Mouse (Mus musculus) large intestine, adult 2 months (tissue): ENCODE results near the gene Olfr315. TPM values are rescaled to one million over a fixed set of nuclear protein-coding genes. Genes with fewer than 3 reads are reported as not detected.
"Not testable (repeated sequence)": the region's sequence is repeated elsewhere in the genome, so short reads cannot be mapped to it uniquely, and the experiment has no call there.

Experiments used
- DNase-seq: peaks from one replicate; pipeline ENCODE4 v3.0.0-alpha.2; 2012; ENCODE audit warnings: low read depth, low spot score
- WGBS: fragments of 180-500 bp; shearing (Covaris S2); methylation state at CpG from one replicate; pipeline ENCODE4 v1.1.7; 2018; 5-methylcytosine and 5-hydroxymethylcytosine counted together
- polyA plus RNA-seq: library from polyadenylated mRNA; depleted of rRNA; stranded (reverse); fragments of >200 nt; gene quantifications from 2 replicates; pipeline ENCODE4 v1.2.3, GENCODE M21; 2012; rRNA removed

Gene Olfr315
- polyA plus RNA-seq, 1 experiment: not detected

- 10% methylated on average over 1 of the region's 1 CpGs for WGBS
- DNase-seq: no peak
These were observed 39.0 kb downstream of the Olfr315 start for GRCm38 (mm10) chr11:58812001-58812400.

GRCm38 (mm10) chr11:58814700-58815099 is 41.7 kb downstream of the Olfr315 start, which contains the start of gene Olfr313:
TSS of gene Olfr313 (plus strand) at chr11:58815000.
- WGBS: 40% methylated on average over 1 of the region's 1 CpGs
- DNase-seq: not testable (repeated sequence)

- no peak for DNase-seq
- 70% methylated on average over 1 of the region's 1 CpGs for WGBS
These were observed 42.7 kb downstream of the Olfr315 start for GRCm38 (mm10) chr11:58815676-58816075.

GRCm38 (mm10) chr11:58828937-58829336 is 55.9 kb downstream of the Olfr315 start, which contains the start of gene Olfr312:
TSS of gene Olfr312 (plus strand) at chr11:58829237.
- DNase-seq: not testable (repeated sequence)

GRCm38 (mm10) chr11:58829764-58830163 is 56.8 kb downstream of the Olfr315 start:
- DNase-seq: no peak
- 76% methylated on average over 3 of the region's 3 CpGs for WGBS

Other genes with a start within 250 kb of the Olfr315 start
- gene Olfr330, start 238.4 kb upstream of the Olfr315 start, polyA plus RNA-seq: not detected in 2 replicates
- not detected in 2 replicates for gene Olfr329-ps, start 226.8 kb upstream of the Olfr315 start, polyA plus RNA-seq
- not detected in 2 replicates for gene Olfr328, start 217.6 kb upstream of the Olfr315 start, polyA plus RNA-seq
- gene Olfr224, start 202.6 kb upstream of the Olfr315 start, polyA plus RNA-seq: not detected in 2 replicates
- not detected in 2 replicates for gene Olfr325, start 195.5 kb upstream of the Olfr315 start, polyA plus RNA-seq
- gene Olfr324, start 178.1 kb upstream of the Olfr315 start, polyA plus RNA-seq: not detected in 2 replicates
- gene 2210407C18Rik, start 157.1 kb upstream of the Olfr315 start, polyA plus RNA-seq: 166 and 238 TPM in 2 replicates
- 0.43 TPM in 1 of 2 replicates, not detected in the other for gene Olfr323, start 142.7 kb upstream of the Olfr315 start, polyA plus RNA-seq
- 0.09 and 0.10 TPM in 2 replicates for gene Trim58, start 132.7 kb upstream of the Olfr315 start, polyA plus RNA-seq
- gene Olfr322, start 114.4 kb upstream of the Olfr315 start, polyA plus RNA-seq: not detected in 2 replicates
- not detected in 2 replicates for gene Olfr320, start 92.1 kb upstream of the Olfr315 start, polyA plus RNA-seq
- not detected in 2 replicates for gene Olfr319, start 74.0 kb upstream of the Olfr315 start, polyA plus RNA-seq
- not detected in 2 replicates for gene Olfr318, start 49.2 kb upstream of the Olfr315 start, polyA plus RNA-seq
- gene Olfr317, start 34.0 kb upstream of the Olfr315 start, polyA plus RNA-seq: not detected in 2 replicates
- gene Olfr316, start 20.5 kb upstream of the Olfr315 start, polyA plus RNA-seq: not detected in 2 replicates
- not detected in 2 replicates for gene Olfr314, start 9.8 kb downstream of the Olfr315 start, polyA plus RNA-seq
- 1.3 and 3.1 TPM in 2 replicates for gene Fam183b, start 28.8 kb downstream of the Olfr315 start, polyA plus RNA-seq
- not detected in 2 replicates for gene Olfr313, start 41.8 kb downstream of the Olfr315 start, polyA plus RNA-seq
- gene Olfr312, start 56.0 kb downstream of the Olfr315 start, polyA plus RNA-seq: not detected in 2 replicates
- not detected in 2 replicates for gene Olfr311, start 66.1 kb downstream of the Olfr315 start, polyA plus RNA-seq
- 2.1 and 2.8 TPM in 2 replicates for gene Gm12258, start 74.0 kb downstream of the Olfr315 start, polyA plus RNA-seq
- gene 2810021J22Rik, start 94.0 kb downstream of the Olfr315 start, polyA plus RNA-seq: 1.3 and 2.8 TPM in 2 replicates
- 0.38 and 0.89 TPM in 2 replicates for gene Zfp39, start 131.0 kb downstream of the Olfr315 start, polyA plus RNA-seq
- not detected in 2 replicates for gene Btnl10, start 144.7 kb downstream of the Olfr315 start, polyA plus RNA-seq
- gene Rnf187, start 165.7 kb downstream of the Olfr315 start, polyA plus RNA-seq: 122 and 137 TPM in 2 replicates
- gene Hist3h2ba, start 175.7 kb downstream of the Olfr315 start, polyA plus RNA-seq: 2.3 and 3.7 TPM in 2 replicates
- 11.6 and 13.1 TPM in 2 replicates for gene Hist3h2a, start 181.5 kb downstream of the Olfr315 start, polyA plus RNA-seq
- gene Trim17, start 181.5 kb downstream of the Olfr315 start, polyA plus RNA-seq: 0.15 and 0.22 TPM in 2 replicates
- 15.4 and 21.9 TPM in 2 replicates for gene Trim11, start 204.9 kb downstream of the Olfr315 start, polyA plus RNA-seq